Mouse (Mus musculus): ENCODE results near the gene Olfr1254. TPM values are rescaled to one million over a fixed set of nuclear protein-coding genes. Genes with fewer than 3 reads are reported as not detected.

The Olfr1254 gene
- total RNA-seq (2022): not detected

DNA sequence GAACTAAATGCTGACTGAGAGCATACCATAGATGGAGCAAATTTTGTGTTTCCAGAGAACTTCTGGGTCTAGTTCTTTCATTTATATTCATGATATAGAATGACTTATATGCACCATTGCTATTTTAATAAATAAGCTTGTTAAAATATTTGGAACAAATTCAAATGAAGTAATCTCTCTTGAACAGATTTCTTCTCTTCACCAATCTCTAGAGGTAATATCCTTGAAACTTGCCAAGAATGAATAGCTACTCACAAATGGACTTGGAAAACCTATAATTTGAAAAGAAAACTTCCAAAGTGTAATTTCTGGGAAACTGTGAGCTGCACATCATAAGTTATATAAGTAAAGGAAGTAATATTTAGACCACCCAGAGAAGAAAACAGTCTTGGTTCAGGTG is at the start of gene Olfr1254:
Gene Olfr1254, minus strand, starts transcription at position 101 of the 400 bp plus-strand sequence.
- no peak for DNase-seq (ENCODE audit: low spot score in 2 of 2)

DNA sequence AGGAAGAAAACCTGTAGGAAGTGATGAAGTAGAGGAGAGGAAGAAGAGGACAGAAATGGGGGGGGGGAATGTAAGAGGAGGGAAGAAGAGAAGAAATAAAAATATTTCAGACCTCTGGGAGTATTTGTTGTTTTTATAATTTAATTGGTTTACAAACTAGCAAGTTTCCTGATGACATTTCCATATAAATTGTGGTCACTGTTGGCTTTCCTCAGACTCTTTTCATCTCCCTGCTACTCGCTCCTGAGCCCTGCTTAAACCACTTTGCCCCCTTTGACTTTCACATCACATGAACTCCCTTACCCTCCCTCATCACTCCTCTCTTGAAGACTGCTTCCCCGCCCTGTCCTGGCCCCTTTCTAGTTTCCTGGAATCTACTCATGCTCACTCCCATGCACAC is 48.0 kb upstream of the Olfr1254 start, which contains the start of gene Olfr1256:
Gene Olfr1256, minus strand, starts transcription at position 101 of the 400 bp plus-strand sequence.
- no peak for DNase-seq (ENCODE audit: low spot score in 2 of 2)

DNA sequence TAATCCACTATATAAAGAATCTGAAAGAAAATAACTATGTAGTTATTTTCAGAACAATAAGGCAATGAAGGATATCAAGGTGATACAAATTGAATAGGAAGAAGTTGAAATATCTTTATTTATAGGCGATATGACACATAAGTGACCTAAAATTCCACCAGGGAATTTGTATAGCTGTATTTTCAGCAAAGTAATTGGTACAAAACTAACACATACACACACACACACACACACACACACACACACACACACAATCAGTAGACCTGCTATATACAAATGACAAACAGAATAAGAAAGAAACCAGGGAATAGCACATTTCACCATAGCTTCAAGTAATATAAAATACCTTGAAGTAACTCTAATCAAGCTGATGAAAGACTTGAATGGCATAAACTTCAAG is 26.8 kb upstream of the Olfr1254 start:
- DNase-seq (ENCODE audit: low spot score in 2 of 2): no peak

DNA sequence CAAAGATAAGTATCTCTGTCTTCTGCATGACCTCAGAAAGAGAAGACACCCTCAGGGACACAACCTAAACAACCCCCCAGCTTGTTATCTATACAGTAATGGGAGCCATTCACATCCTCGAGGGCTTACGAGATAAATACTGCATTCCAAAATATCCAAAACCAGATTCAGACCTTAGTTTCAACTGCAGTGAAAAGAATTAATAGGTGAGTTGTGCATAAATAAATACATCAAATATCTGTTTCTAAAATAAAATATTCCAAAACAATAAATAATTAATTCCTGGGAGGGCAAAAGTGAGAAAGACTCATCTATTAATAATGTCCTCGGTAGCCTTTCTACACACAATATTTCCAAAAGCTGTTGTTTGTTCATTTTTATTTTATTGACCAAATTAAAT is 18.3 kb upstream of the Olfr1254 start, which contains the start of gene Olfr1255:
Gene Olfr1255, plus strand, starts transcription at position 301 of the 400 bp plus-strand sequence.
- DNase-seq (ENCODE audit: low spot score in 2 of 2): no peak

DNA sequence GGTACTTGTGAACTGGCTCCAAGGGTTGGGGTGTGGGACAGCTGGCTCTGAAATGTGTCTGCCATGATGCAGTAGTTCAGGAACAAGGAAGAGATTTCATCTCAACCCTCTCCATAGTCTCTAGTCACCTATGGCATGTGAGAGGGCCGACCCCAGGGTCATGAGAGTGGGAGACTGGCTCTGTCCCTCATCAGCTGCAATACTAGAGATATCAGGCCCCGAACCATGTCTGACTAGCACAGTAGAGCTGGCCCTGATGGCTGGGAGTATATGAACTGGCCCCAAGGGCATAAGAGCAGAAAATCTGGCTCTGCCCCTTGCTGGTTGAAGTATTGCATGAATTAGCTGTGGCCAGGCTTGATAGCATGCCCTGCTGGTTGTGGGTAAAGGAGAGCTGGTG is 17.3 kb upstream of the Olfr1254 start:
- DNase-seq (ENCODE audit: low spot score in 2 of 2): no peak

DNA sequence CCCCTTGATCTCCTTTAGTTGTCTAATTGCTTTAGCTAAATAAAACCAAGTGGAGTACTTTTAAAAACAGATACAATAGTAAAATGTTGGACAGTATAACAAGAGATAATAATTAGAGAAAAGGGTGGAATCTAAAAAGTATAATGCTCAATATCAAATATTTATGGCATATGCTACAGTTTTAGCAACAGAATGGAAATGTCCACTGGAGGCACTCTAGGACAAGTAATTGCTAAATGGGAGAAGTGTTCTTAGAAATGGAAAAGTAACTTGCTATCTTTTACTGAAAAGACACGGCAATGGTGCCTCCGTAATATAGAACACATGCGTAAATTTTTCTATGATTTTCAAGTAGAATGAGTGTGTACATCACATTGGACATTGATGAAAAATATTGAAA is 6.2 kb upstream of the Olfr1254 start:
- DNase-seq (ENCODE audit: low spot score in 2 of 2): no peak

DNA sequence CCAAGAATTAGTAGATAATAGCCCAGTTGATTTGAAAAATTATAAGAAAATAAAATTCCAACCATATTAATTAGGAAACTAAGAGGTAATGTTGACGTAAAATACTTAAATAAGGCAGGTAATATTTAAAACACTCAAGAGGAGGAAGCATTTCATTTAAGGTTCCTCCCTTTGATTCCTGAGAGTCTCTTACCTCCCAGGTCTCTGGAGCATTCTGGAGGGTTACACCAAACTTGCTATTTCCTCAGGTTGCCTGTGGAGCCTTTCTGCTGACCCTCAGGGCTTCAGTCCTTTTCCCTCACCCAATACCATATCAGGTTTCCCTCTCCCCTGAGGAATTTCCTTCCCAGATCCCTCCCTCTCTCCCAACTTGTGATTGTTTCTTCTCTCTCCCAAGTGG is 36.4 kb downstream of the Olfr1254 start, which contains the start of gene Olfr1253:
Gene Olfr1253, minus strand, starts transcription at position 101 of the 400 bp plus-strand sequence.
- no peak for DNase-seq (ENCODE audit: low spot score in 2 of 2)

Other genes starting within 250 kb of the Olfr1254 start
- gene Olfr1245, start 215.2 kb downstream of the Olfr1254 start, total RNA-seq (2022): not detected
- gene Olfr1246, start 200.5 kb downstream of the Olfr1254 start, total RNA-seq (2022): not detected
- under 1 TPM in 1 of 4 experiments, not detected in 3; 0.10 TPM for gene Olfr1247, start 179.5 kb downstream of the Olfr1254 start, total RNA-seq (2022)
- gene Olfr1248, start 175.4 kb downstream of the Olfr1254 start, total RNA-seq (2022): not detected
- gene Olfr1249, start 158.6 kb downstream of the Olfr1254 start, total RNA-seq (2022): not detected
- gene Olfr1250, start 132.2 kb downstream of the Olfr1254 start, total RNA-seq (2022): not detected
- not detected for gene Olfr1251, start 121.7 kb downstream of the Olfr1254 start, total RNA-seq (2022)
- gene Olfr1252, start 68.6 kb downstream of the Olfr1254 start, total RNA-seq (2022): not detected
- not detected for gene Olfr1253, start 36.5 kb downstream of the Olfr1254 start, total RNA-seq (2022)
- not detected for gene Olfr1255, start 18.4 kb upstream of the Olfr1254 start, total RNA-seq (2022)
- not detected for gene Olfr1256, start 47.9 kb upstream of the Olfr1254 start, total RNA-seq (2022)
- gene Olfr48, start 54.6 kb upstream of the Olfr1254 start, total RNA-seq (2022): not detected
- gene Olfr1257, start 84.8 kb upstream of the Olfr1254 start, total RNA-seq (2022): not detected
- gene Olfr1258, start 133.7 kb upstream of the Olfr1254 start, total RNA-seq (2022): not detected
- gene Olfr1259, start 155.0 kb upstream of the Olfr1254 start, total RNA-seq (2022): not detected
- not detected for gene Olfr1260, start 180.7 kb upstream of the Olfr1254 start, total RNA-seq (2022)
- gene Olfr1261, start 197.6 kb upstream of the Olfr1254 start, total RNA-seq (2022): not detected
- not detected for gene Olfr1262, start 206.5 kb upstream of the Olfr1254 start, total RNA-seq (2022)
- not detected for gene Olfr1263, start 218.5 kb upstream of the Olfr1254 start, total RNA-seq (2022)
- gene Olfr1264, start 232.0 kb upstream of the Olfr1254 start, total RNA-seq (2022): not detected
- gene Olfr1265, start 241.7 kb upstream of the Olfr1254 start, total RNA-seq (2022): not detected

Measured in gastrocnemius, adult 8-10 months (tissue).